Mouse (Mus musculus) kidney, adult 2 months (tissue): Measurements from ENCODE around the gene Cdh15. TPM values are rescaled to one million over a fixed set of nuclear protein-coding genes. Genes with fewer than 3 reads are reported as not detected.
A peak's percentile ranks its signal among the peaks of the same experiment; 100 is the strongest.

Experiments used
- DNase-seq: peaks from one replicate; pipeline ENCODE4 v3.0.0; 2021
- H3K27ac ChIP-seq: fragments of 200-500 bp; 2 replicates; pipeline ENCODE4 v1.5.1; 2012; ENCODE audit warnings: low read depth, low read length, control low read depth, inconsistent platforms; ENCODE audit not compliant: insufficient read depth
- H3K27me3 ChIP-seq: fragments of 200-500 bp; replicated peaks from 2 replicates; pipeline ENCODE4 v1.6.1; 2012; ENCODE audit warnings: mild to moderate bottlenecking, moderate library complexity, low read length, inconsistent platforms; ENCODE audit not compliant: control insufficient read depth, insufficient read depth
- H3K36me3 ChIP-seq: fragments of 200-500 bp; 2 replicates; pipeline ENCODE4 v1.6.1; 2012; ENCODE audit warnings: mild to moderate bottlenecking, moderate library complexity, low read length, inconsistent platforms; ENCODE audit not compliant: control insufficient read depth, insufficient read depth
- H3K4me1 ChIP-seq: fragments of 200-500 bp; 2 replicates; pipeline ENCODE4 v1.6.1; 2011; ENCODE audit warnings: low read length; ENCODE audit not compliant: control insufficient read depth, insufficient read depth
- H3K4me3 ChIP-seq: fragments of 200-500 bp; 2 replicates; pipeline ENCODE4 v1.5.1; 2011; ENCODE audit warnings: mild to moderate bottlenecking, low read depth, low read length, control low read depth; ENCODE audit not compliant: insufficient read depth
- CTCF ChIP-seq: fragments of 200-500 bp; conservative IDR thresholded peaks from 2 replicates; pipeline ENCODE4 v1.5.1; 2011; ENCODE audit warnings: low read depth, mild to moderate bottlenecking, control low read depth, low read length, moderate library complexity, mixed read lengths; ENCODE audit not compliant: insufficient read depth, insufficient read length
- POLR2A ChIP-seq: fragments of 200-500 bp; IDR thresholded peaks from one replicate; pipeline ENCODE4 v1.6.1; 2011; ENCODE audit warnings: low read depth, low read length, control low read depth
- WGBS: fragments of 180-500 bp; shearing (Covaris S2); methylation state at CpG from one replicate; pipeline ENCODE4 v1.1.7; 2018; 5-methylcytosine and 5-hydroxymethylcytosine counted together
- polyA plus RNA-seq: library from polyadenylated mRNA; depleted of rRNA; stranded (reverse); fragments of >200 nt; gene quantifications from 2 replicates; pipeline ENCODE4 v1.2.3, GENCODE M21; 2012

Cdh15 gene
- polyA plus RNA-seq, 1 experiment, result 0.11 TPM

DNA sequence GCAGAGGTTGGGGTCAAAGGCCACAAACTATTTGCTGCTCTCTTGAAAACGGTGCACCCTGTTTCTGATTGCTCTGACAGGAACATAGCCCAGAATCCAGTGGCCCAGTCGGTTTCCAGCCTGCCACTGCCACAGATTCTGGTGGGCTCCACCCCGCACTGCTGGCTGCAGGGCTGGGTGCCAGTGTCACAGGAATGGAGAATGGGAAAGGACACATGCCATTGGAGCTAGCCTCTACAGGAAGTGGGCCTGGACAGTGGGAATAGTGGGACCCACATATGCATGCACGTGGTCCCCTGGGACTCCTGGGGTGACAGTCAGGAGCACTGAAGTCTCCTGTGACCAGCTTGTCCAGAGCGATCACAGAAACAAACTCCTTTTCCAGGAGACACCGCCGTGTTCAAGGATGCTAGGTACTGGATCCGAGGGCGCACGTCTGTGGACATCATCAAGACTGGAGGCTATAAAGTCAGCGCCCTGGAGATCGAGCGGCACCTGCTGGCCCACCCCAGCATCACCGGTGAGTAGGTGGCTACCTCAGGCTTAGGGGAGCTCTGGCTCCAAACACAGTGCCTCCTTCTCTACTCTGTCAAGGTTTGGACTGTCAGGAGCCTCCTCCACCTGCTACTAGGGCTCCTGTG is 35.0 kb upstream of the Cdh15 start:
- Histone ChIP-seq H3K4me1 (no peaks in the 10 kb centered on the region), H3K36me3 (no peaks in the 10 kb centered on the region), H3K27me3 (no peaks in the 10 kb centered on the region), H3K4me3 (no peak overlapping the region), H3K27ac (no peak overlapping the region)
- no peak for DNase-seq
- WGBS, result 80% methylated on average over 14 of the region's 14 CpGs
- TF ChIP-seq CTCF (no peak), POLR2A (no peak)

DNA sequence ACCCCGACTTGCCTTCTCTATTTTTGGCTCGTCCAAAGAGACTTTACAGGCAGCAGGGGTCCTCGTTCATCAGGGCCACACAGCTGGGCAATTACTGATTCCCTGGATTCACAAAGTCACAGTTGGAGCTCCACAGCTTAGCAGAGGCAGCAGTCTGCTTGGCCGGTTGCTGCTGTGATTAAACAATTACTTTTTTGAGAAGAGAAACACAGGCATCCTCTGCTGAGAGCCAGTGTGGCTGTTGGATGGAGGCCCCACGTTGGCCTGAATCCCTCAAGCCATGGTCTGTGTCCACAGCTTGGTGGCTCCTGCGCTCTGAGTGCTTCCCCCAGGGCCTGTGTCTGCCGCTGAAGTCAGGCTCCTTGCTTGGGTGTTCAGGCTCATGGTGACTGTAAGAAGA is 33.2 kb upstream of the Cdh15 start:
- TF ChIP-seq CTCF (no peak), POLR2A (no peak)
- Histone ChIP-seq H3K36me3 (no peaks in the 10 kb centered on the region), H3K4me1 (no peaks in the 10 kb centered on the region), H3K27me3 (no peaks in the 10 kb centered on the region), H3K4me3 (no peak overlapping the region), H3K27ac (no peak overlapping the region)
- DNase-seq, result no peak
- WGBS, result 66% methylated on average over 7 of the region's 7 CpGs

DNA sequence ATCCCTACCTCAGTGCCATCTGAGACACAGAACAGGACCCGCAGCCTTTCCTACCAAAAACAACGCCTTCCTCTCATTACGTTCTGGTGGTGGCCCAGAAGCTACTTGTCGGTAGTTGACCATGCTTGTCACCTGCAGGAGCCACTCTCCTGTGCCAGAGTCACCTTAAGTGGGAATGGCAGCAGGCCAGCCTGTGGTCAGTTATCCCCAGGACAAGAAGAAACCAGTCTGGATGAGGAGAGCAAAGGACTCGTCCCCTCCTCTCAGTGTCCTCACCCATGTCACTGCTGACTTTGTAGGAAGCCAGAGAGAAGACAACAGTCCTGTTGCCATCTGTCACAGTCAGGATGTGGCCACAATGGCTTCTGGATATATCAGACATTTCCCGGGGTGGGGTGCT is 30.8 kb upstream of the Cdh15 start:
- H3K4me3 ChIP-seq, result no peak overlapping the region
- no peaks in the 10 kb centered on the region for H3K4me1 ChIP-seq
- no peaks in the 10 kb centered on the region for H3K27me3 ChIP-seq
- no peak for TF ChIP-seq CTCF
- TF ChIP-seq POLR2A, result no peak
- WGBS, result 92% methylated on average over 6 of the region's 6 CpGs
- no peak for DNase-seq
- H3K27ac ChIP-seq, result no peak overlapping the region
- no peaks in the 10 kb centered on the region for H3K36me3 ChIP-seq

DNA sequence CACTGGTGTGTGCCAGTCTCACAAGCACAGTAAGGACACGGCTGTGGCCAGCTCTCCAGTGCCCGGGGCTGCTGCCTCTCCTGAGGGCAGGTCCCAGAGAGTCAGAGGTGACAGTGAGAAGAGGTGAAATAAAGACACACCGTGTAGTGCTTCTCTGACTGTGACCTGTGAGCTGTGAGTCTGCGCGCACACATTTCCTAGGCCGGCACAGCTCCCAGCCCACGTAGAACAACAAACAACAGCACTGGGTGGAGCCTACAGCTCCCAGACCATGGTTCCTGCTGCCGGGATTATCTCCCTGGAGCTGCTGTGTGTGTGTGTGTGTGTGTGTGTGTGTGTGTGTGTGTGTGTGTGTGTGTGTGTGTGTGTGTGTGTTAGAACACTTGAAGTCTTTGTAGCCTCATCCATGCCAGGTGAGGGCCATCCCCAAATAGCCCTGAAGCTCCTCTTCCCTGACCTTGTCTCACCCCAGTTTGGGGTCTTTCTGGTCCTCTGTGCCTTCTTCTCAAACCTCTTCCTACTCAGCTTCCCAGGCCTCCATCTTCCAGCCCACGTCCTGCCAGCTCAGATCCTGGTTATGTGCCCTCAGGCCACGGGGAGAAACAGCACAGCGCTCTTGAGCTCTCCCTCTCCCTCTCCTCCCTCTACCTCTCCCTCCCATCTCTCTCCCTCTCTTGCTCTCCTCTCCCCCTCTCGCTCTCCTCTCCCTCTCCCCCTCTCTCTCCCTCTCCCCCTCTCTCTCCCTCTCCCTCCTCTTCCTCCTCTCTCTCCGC is 29.9 kb upstream of the Cdh15 start:
- H3K27me3 ChIP-seq, result no peaks in the 10 kb centered on the region
- H3K4me3 ChIP-seq, result no peak overlapping the region
- WGBS, result 61% methylated on average over 13 of the region's 13 CpGs
- TF ChIP-seq CTCF, result no peak
- no peaks in the 10 kb centered on the region for H3K4me1 ChIP-seq
- H3K27ac ChIP-seq, result no peak overlapping the region
- no peak for DNase-seq
- H3K36me3 ChIP-seq, result no peaks in the 10 kb centered on the region

DNA sequence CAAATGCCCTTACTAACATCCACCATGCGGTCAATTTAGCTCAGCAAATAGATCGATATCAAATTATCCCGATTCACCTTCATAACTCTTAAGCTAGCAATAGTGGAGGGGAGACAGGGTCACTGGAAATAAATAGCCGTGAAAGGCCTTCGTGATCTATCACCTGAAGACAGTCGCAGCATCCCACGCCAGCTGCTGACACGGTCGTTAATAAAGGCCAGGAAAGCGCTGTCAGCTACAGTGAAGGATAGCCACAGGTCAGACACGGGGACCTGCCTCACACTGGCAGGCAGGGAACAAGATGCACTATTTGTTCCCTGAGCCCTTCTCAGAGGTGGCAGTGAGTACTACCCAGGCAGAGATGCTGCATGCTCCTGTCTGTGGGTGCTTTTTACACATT is 28.0 kb upstream of the Cdh15 start:
- Histone ChIP-seq H3K4me1 (peaks cover 5% of the 10 kb centered on the region; the same call in 1 of the 2 replicates), H3K4me3 (no peak overlapping the region), H3K27me3 (no peaks in the 10 kb centered on the region), H3K27ac (no peak overlapping the region), H3K36me3 (no peaks in the 10 kb centered on the region)
- WGBS, result 30% methylated on average over 11 of the region's 11 CpGs
- no peak for TF ChIP-seq CTCF
- TF ChIP-seq POLR2A, result no peak
- DNase-seq, result peak; percentile 28

DNA sequence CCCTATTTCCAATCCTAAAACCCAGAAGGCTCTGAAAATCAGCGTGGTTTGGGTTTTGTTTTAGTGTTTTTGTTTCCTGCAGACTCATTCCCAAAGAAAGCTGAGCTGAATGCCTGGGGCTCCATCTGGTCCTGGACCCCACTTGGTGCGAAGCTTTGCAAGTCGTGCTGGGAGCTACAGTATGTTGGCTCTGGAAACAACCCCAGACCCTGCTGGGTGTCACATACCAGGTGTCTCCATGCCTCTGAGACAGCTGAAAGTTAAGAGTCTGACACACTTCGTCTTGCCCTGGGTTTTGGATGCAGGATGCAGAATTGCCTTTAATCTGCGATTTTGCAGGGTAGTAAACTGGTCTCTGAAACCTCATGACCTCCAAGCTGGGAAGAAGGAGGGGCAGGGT is 23.2 kb upstream of the Cdh15 start:
- 50% methylated on average over 5 of the region's 5 CpGs for WGBS
- no peak for DNase-seq
- H3K36me3 ChIP-seq, result no peaks in the 10 kb centered on the region
- no peak overlapping the region for H3K4me3 ChIP-seq
- H3K27me3 ChIP-seq, result no peaks in the 10 kb centered on the region
- H3K4me1 ChIP-seq, result peaks cover 12% of the 10 kb centered on the region
- TF ChIP-seq POLR2A, result no peak
- no peak for TF ChIP-seq CTCF
- H3K27ac ChIP-seq, result peak overlapping the region; percentile 71

DNA sequence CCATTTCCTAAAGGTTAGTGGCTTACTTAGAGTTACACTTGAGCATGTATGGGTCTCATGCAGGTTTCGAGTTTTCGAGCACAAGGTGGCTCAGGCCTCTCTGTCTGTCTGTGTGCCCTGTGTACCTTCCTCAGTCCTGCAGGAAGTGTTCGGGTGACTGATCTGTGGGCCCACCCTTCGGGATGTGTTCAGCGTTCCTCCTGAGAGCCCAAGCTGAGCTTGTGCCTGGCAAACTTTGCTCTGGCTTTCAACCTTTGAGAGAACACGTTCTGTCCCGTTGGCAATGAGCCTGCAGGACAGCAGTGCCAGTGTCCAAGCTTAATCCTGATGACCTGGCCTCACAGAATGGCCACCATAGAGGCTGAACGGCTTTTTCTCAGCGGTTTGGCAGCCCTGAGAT is 22.8 kb upstream of the Cdh15 start:
- Histone ChIP-seq H3K27ac (peak overlapping the region; percentile 71), H3K4me3 (no peak overlapping the region), H3K4me1 (peaks cover 12% of the 10 kb centered on the region), H3K36me3 (no peaks in the 10 kb centered on the region), H3K27me3 (no peaks in the 10 kb centered on the region)
- DNase-seq, result peak; percentile 90
- TF ChIP-seq POLR2A (peak; percentile 36), CTCF (no peak)
- WGBS, result 39% methylated on average over 9 of the region's 9 CpGs
